Mouse (Mus musculus) MEL (cell line): ENCODE data around the gene Atp8b3. TPM values are rescaled to one million over a fixed set of nuclear protein-coding genes. Genes with fewer than 3 reads are reported as not detected.
A peak's percentile ranks its signal among the peaks of the same experiment; 100 is the strongest.

Experiments
- DNase-seq: peaks from one replicate; pipeline ENCODE4 v3.0.0; 2011; ENCODE audit warnings: low read depth, low spot score
- H3K27ac ChIP-seq: 2 replicates; pipeline ENCODE4 v1.5.1; 2012; ENCODE audit warnings: low read depth, mild to moderate bottlenecking, control low read depth, low read length, moderate library complexity; ENCODE audit not compliant: control insufficient read depth
- H3K27me3 ChIP-seq, 2 experiments: fragments of 150-350 bp in 1 of 2; sonication (generic) in 1 of 2; 2 replicates each; pipeline ENCODE4 v1.6.1; 2012; ENCODE audit warnings: low read length in 2 of 2, mild to moderate bottlenecking in 2 of 2, improper control_type of control experiment in 1 of 2, moderate library complexity in 1 of 2; ENCODE audit not compliant: insufficient read depth in 2 of 2, control insufficient read depth in 1 of 2
- H3K36me3 ChIP-seq, 2 experiments: 2 replicates each; pipeline ENCODE4 v1.6.1; 2012 to 2014; ENCODE audit warnings: low read length in 2 of 2, improper control_type of control experiment in 1 of 2, inconsistent platforms in 1 of 2, mild to moderate bottlenecking in 1 of 2; ENCODE audit not compliant: insufficient read depth in 2 of 2, control insufficient read depth in 1 of 2
- H3K4me1 ChIP-seq, 2 experiments: fragments of 150-350 bp in 1 of 2; sonication (generic) in 1 of 2; 2 replicates each; pipeline ENCODE4 v1.6.1; 2012; ENCODE audit warnings: low read length in 2 of 2, improper control_type of control experiment in 1 of 2, mild to moderate bottlenecking in 1 of 2; ENCODE audit not compliant: insufficient read depth in 2 of 2, control insufficient read depth in 1 of 2
- H3K4me3 ChIP-seq, 2 experiments: fragments of 150-350 bp in 1 of 2; sonication (generic) in 1 of 2; 2 replicates each; pipeline ENCODE4 v1.5.1; 2012; ENCODE audit warnings: low read depth in 2 of 2, low read length in 2 of 2, mild to moderate bottlenecking in 2 of 2, moderate library complexity in 2 of 2, control low read depth in 1 of 2, improper control_type of control experiment in 1 of 2; ENCODE audit not compliant: control insufficient read depth in 1 of 2, insufficient read depth in 1 of 2
- H3K79me2 ChIP-seq: 2 replicates; pipeline ENCODE4 v1.6.1; 2012; ENCODE audit warnings: mild to moderate bottlenecking, low read length, moderate library complexity; ENCODE audit not compliant: control insufficient read depth, poor library complexity, insufficient read depth
- H3K9ac ChIP-seq: 2 replicates; pipeline ENCODE4 v1.6.1; 2012; ENCODE audit warnings: low read depth, mild to moderate bottlenecking, control low read depth, low read length, moderate library complexity; ENCODE audit not compliant: control insufficient read depth, poor library complexity, severe bottlenecking
- H3K9me3 ChIP-seq: fragments of 150-350 bp; sonication (generic); replicated peaks from 2 replicates; pipeline ENCODE4 v1.6.1; 2012; ENCODE audit warnings: mild to moderate bottlenecking, low read length, improper control_type of control experiment, moderate library complexity; ENCODE audit not compliant: insufficient read depth
- CHD2 ChIP-seq: IDR thresholded peaks from 2 replicates; pipeline ENCODE4 v1.6.1; 2011; ENCODE audit warnings: low read length, improper control_type of control experiment
- ELF1 ChIP-seq: IDR thresholded peaks from 2 replicates; pipeline ENCODE4 v1.6.1; 2014; ENCODE audit warnings: low read depth, mild to moderate bottlenecking, inconsistent platforms, low read length, improper control_type of control experiment, moderate library complexity
- ETS1 ChIP-seq: IDR thresholded peaks from 2 replicates; pipeline ENCODE4 v1.6.1; 2012; ENCODE audit warnings: low read depth, mild to moderate bottlenecking, inconsistent platforms, low read length, improper control_type of control experiment, moderate library complexity
- JUND ChIP-seq: IDR thresholded peaks from 2 replicates; pipeline ENCODE4 v1.6.1; 2011; ENCODE audit warnings: low read depth, mild to moderate bottlenecking, improper control_type of control experiment, low read length
- KAT2A ChIP-seq: conservative IDR thresholded peaks from 2 replicates; pipeline ENCODE4 v1.6.1; 2012; ENCODE audit warnings: low read depth, low read length, improper control_type of control experiment, inconsistent platforms
- MAZ ChIP-seq: IDR thresholded peaks from 2 replicates; pipeline ENCODE4 v1.6.1; 2012; ENCODE audit warnings: low read depth, mild to moderate bottlenecking, inconsistent platforms, low read length, improper control_type of control experiment
- NELFE ChIP-seq: IDR thresholded peaks from 2 replicates; pipeline ENCODE4 v1.6.1; 2011; ENCODE audit warnings: low read depth, low read length, improper control_type of control experiment
- NRF1 ChIP-seq: IDR thresholded peaks from 2 replicates; pipeline ENCODE4 v1.6.1; 2014; ENCODE audit warnings: low read depth, mild to moderate bottlenecking, inconsistent platforms, low read length, improper control_type of control experiment, moderate library complexity; ENCODE audit not compliant: poor library complexity, insufficient read depth, severe bottlenecking
- POLR2A ChIP-seq, 2 experiments: IDR thresholded peaks; 2 replicates each; pipeline ENCODE4 v1.6.1; 2011 to 2012; ENCODE audit warnings: low read length in 2 of 2, mild to moderate bottlenecking in 2 of 2, control low read depth in 1 of 2, improper control_type of control experiment in 1 of 2, low read depth in 1 of 2, moderate library complexity in 1 of 2; ENCODE audit not compliant: control insufficient read depth in 1 of 2, insufficient read depth in 1 of 2, poor library complexity in 1 of 2
- RCOR1 ChIP-seq: IDR thresholded peaks from 2 replicates; pipeline ENCODE4 v1.6.1; 2012; ENCODE audit warnings: low read depth, mild to moderate bottlenecking, inconsistent platforms, low read length, improper control_type of control experiment
- TAL1 ChIP-seq: IDR thresholded peaks from 2 replicates; pipeline ENCODE4 v1.6.1; 2012; ENCODE audit warnings: mild to moderate bottlenecking, inconsistent platforms, low read length, moderate library complexity, mixed read lengths
- ZKSCAN1 ChIP-seq: IDR thresholded peaks from 2 replicates; pipeline ENCODE4 v1.6.1; 2012; ENCODE audit warnings: low read depth, mild to moderate bottlenecking, inconsistent platforms, low read length, improper control_type of control experiment, moderate library complexity
- ZNF384 ChIP-seq: IDR thresholded peaks from 2 replicates; pipeline ENCODE4 v1.6.1; 2012; ENCODE audit warnings: low read depth, mild to moderate bottlenecking, inconsistent platforms, low read length, improper control_type of control experiment
- polyA plus RNA-seq, 2 experiments: library from polyadenylated mRNA; stranded (reverse) in 1 of 2; unstranded in 1 of 2; fragments of >175 nt in 1 of 2; fragments of >200 nt in 1 of 2; gene quantifications; 2 replicates each; pipeline versions ENCODE4 v1.2.1 to v1.2.4; 2012; ENCODE audit warnings: low replicate concordance in 2 of 2, low read depth in 1 of 2; ENCODE audit not compliant: insufficient read length in 2 of 2, insufficient read depth in 1 of 2, missing spikeins in 1 of 2
- total RNA-seq: library from RNA; depleted of rRNA; stranded (reverse); fragments of 300-350 nt; gene quantifications from 2 replicates; pipeline ENCODE4 v1.2.3, GENCODE M21; 2012

Atp8b3 gene
- total and polyA plus RNA-seq, 3 experiments = 0.13 TPM; not detected in 2

DNA sequence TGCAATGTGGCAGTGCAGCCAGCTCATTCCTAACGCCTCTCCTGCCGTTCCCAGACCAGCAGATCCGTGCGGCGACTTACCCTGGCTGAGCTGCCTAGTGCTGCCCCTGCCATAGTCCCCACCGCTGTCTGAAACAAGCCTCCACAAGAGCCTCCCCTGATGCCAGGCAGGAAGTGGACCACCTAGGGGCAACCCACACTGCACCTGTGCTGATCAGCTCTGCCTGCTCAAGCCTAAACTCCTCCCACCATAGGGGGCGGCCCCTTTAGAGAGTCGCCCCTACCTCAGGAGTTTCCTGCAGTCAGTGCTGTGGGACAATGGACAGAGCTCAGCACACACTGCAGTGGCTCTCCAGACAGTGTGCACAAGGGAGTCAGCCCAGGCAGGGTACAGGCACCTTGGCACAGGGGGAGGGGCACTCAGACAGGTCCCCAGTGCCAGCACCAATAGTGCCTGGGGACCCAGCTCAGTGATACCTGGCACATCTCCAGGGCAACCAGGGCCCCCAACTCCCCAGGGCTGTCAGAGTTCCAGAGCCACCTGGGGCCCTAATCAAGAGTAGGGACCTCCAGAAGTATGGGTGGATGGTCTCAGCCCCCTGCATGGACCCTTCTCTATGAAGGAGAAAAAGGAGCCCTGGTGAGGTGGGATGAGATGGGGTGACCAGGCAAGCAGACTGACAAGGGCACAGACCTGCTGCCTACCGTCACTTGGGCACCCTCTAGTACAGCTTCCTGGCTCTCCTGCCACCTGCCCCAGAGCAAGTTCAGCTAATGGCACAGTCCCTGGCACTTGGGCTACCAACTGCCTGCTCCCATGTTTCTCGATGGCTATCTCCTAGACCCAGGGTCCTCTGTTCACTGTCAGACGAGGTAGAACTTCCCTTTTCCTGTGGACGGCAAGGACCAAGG is 46.0 kb upstream of the Atp8b3 start:
- peak; percentile 43 for DNase-seq
- Histone ChIP-seq H3K79me2 (peaks cover 33% of the 10 kb centered on the region), H3K4me3 (no peak overlapping the region), H3K27me3 (no peaks in the 10 kb centered on the region), H3K27ac (no peak overlapping the region), H3K9me3 (no peaks in the 10 kb centered on the region), H3K9ac (no peak overlapping the region), H3K36me3 (no peaks in the 10 kb centered on the region; a peak in 1 of 4 replicates), H3K4me1 (peaks cover 5 to 13% of the 10 kb centered on the region in 2 experiments; a peak in 3 of 4 replicates)
- TF ChIP-seq TAL1 (peak; percentile 29; the same call in 1 of the 2 replicates), ELF1 (no peak)

DNA sequence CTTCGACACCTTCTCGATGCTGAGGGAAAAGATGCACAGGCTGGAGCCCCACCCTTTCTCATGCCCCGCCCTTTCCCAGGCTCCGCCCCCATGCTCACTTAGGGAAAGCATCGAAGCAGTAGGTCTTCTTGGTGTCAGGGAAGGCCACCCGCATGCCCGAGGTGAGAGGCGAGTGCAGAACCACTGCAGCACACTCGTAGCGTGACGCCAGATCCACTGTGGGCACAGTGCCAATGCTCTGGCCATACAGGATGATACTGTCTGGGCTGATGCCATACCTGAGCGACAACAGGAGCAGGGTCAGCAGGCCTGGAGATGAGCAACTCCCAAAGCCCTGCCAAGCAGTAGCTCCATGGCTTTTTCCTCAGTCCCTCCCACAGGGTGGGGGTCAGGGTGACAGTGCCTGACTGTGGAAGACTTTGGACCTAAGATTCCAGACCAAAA is 45.1 kb upstream of the Atp8b3 start:
- H3K79me2 ChIP-seq = peaks cover 24% of the 10 kb centered on the region
- peaks cover 0 to 4% of the 10 kb centered on the region in 2 experiments; a peak in 2 of 4 replicates for H3K36me3 ChIP-seq
- no peak overlapping the region for H3K9ac ChIP-seq
- TF ChIP-seq KAT2A (no peak), JUND (no peak), RCOR1 (no peak), NRF1 (no peak), ETS1 (no peak), MAZ (no peak)
- TF ChIP-seq, all 39 proteins: peak for 0
- no peak for DNase-seq
- no peak overlapping the region for H3K4me3 ChIP-seq
- no peaks in the 10 kb centered on the region for H3K9me3 ChIP-seq
- H3K4me1 ChIP-seq = peaks cover 9 to 18% of the 10 kb centered on the region in 2 experiments; a peak in 3 of 4 replicates
- no peaks in the 10 kb centered on the region for H3K27me3 ChIP-seq
- no peak overlapping the region for H3K27ac ChIP-seq

DNA sequence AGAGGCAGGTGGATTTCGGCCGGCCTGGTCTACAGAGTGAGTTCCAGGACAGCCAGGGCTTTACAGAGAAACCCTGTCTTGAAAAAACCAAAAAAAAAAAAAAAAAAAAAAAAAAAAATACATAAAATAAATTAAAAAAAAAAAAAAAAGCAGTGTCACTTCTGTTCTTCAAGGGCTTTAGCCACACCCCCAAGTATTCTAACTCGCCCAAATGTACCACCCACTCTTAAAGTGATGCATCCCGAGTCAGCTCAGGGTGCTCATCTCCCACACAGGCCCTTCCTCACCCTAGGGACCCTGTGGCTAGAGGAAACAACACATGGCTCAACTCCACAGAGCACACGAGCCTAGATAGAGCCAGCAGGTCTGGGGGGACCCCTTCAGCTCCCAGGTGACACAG is 44.1 kb upstream of the Atp8b3 start:
- Histone ChIP-seq H3K9ac (no peak overlapping the region), H3K9me3 (no peaks in the 10 kb centered on the region), H3K27ac (no peak overlapping the region), H3K4me3 (no peak overlapping the region), H3K27me3 (no peaks in the 10 kb centered on the region), H3K79me2 (peaks cover 16% of the 10 kb centered on the region), H3K4me1 (peaks cover 5 to 10% of the 10 kb centered on the region in 2 experiments; a peak in 3 of 4 replicates), H3K36me3 (peaks cover 0 to 4% of the 10 kb centered on the region in 2 experiments; a peak in 2 of 4 replicates)
- peak; percentile 52 for DNase-seq
- TF ChIP-seq POLR2A (IDR thresholded peaks at IDR 0.05; ENCODE audit: control insufficient read depth in 1 of 2, insufficient read depth in 1 of 2, low read depth in 1 of 2, low read length in 2 of 2, poor library complexity in 1 of 2) (no peak), CHD2 (no peak), NRF1 (no peak), ZKSCAN1 (no peak), ZNF384 (peak; percentile 70), NELFE (no peak)
